Mouse (Mus musculus): ENCODE data around the gene Gbe1.

DNA sequence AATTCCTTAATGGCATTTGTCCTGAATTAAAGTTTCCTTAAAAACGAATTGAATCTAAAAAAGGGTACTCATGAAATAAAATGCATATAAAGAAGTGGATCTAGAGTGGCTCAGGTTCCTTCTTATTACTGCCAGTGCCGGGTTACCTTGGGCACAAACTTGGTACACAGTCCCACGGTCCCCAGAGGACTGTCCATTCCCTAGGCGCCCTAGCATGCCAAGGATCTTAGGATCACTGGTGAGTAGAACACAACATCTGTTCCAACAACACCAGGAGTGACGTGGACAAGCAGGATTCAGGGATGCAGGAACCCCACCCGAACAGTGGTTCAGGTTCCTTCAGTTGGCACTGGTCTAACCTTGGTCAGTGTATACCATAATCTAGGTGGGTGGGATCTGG, 44.6 kb downstream of the Gbe1 start:
- TF ChIP-seq ZNF384 (IDR thresholded peaks at IDR 0.05; ENCODE audit: low read depth, low read length) (no peak), MAFK (IDR thresholded peaks at IDR 0.05; ENCODE audit: insufficient read depth, low read depth, low read length) (no peak), ZC3H11A (IDR thresholded peaks at IDR 0.05; ENCODE audit: borderline replicate concordance, low read depth, low read length) (no peak)
